Mouse (Mus musculus) hindbrain, embryonic 14.5 days (tissue): ENCODE measurements around the gene Adpgk. TPM values are rescaled to one million over a fixed set of nuclear protein-coding genes. Genes with fewer than 3 reads are reported as not detected.
A peak's percentile ranks its signal among the peaks of the same experiment; 100 is the strongest.

ENCODE experiments used
- ATAC-seq: fragments of 200-750 bp; cut with Nextera tagmentation; 2 replicates; pipeline ENCODE4 v1.8.0; 2017; ENCODE audit warnings: moderate number of reproducible peaks, mild to moderate bottlenecking, moderate TSS enrichment, moderate library complexity; ENCODE audit not compliant: low FRiP score
- DNase-seq: peaks from one replicate; pipeline ENCODE4 v3.0.0-alpha.2; 2015; ENCODE audit warnings: low spot score
- H3K27ac ChIP-seq: fragments of 300-500 bp; sonication (generic); 2 replicates; pipeline ENCODE4 v1.5.1; 2014; ENCODE audit warnings: mild to moderate bottlenecking, moderate library complexity
- H3K27me3 ChIP-seq: fragments of 300-500 bp; sonication (generic); 2 replicates; pipeline ENCODE4 v1.6.1; 2014; ENCODE audit warnings: mild to moderate bottlenecking, low read length, mixed read lengths; ENCODE audit not compliant: control insufficient read depth, insufficient read depth
- H3K36me3 ChIP-seq: fragments of 300-500 bp; sonication (generic); replicated peaks from 2 replicates; pipeline ENCODE4 v1.6.1; 2014; ENCODE audit not compliant: control insufficient read depth, insufficient read depth
- H3K4me1 ChIP-seq: fragments of 300-500 bp; sonication (generic); replicated peaks from 2 replicates; pipeline ENCODE4 v1.6.1; 2014; ENCODE audit warnings: antibody characterized with exemption, low read length, mixed read lengths; ENCODE audit not compliant: control insufficient read depth, insufficient read depth
- H3K4me2 ChIP-seq: fragments of 300-500 bp; sonication (generic); replicated peaks from 2 replicates; pipeline ENCODE4 v1.6.1; 2014; ENCODE audit warnings: mild to moderate bottlenecking, moderate library complexity
- H3K4me3 ChIP-seq: fragments of 300-500 bp; sonication (generic); replicated peaks from 2 replicates; pipeline ENCODE4 v1.5.1; 2014; ENCODE audit warnings: mild to moderate bottlenecking, low read length
- H3K9ac ChIP-seq: fragments of 300-500 bp; sonication (generic); 2 replicates; pipeline ENCODE4 v1.6.1; 2014
- H3K9me3 ChIP-seq: fragments of 300-500 bp; sonication (generic); 2 replicates; pipeline ENCODE4 v1.6.1; 2016; ENCODE audit warnings: low read length; ENCODE audit not compliant: control insufficient read depth
- WGBS: fragments of 180-500 bp; shearing (Covaris S2); extraction: QIAGEN DNeasy Blood & Tissue Kit; methylation state at CpG from one replicate; pipeline ENCODE4 v1.1.7; 2014; 5-methylcytosine and 5-hydroxymethylcytosine counted together
- polyA plus RNA-seq: library from polyadenylated mRNA; unstranded; fragments of >200 nt; fragmentation: Nextera tagmentation; extraction: Ambion mirVana; gene quantifications from 2 replicates; pipeline ENCODE4 v1.2.1, GENCODE M21; 2014

Adpgk gene
- 26.8 and 27.5 TPM in 2 replicates for polyA plus RNA-seq

- H3K27ac ChIP-seq, result peak within 1 kb of the TSS; percentile 96
- H3K9me3 ChIP-seq, result no peaks in the 10 kb centered on the region
- H3K4me1 ChIP-seq, result peaks cover 17% of the 10 kb centered on the region
- peak within 1 kb of the TSS; percentile 84 for H3K9ac ChIP-seq
- peak within 1 kb of the TSS; percentile 83 for H3K4me3 ChIP-seq
- no peaks in the 10 kb centered on the region for H3K27me3 ChIP-seq
- DNase-seq (peak; percentile 99), ATAC-seq (peak; percentile 97)
- no peaks in the 10 kb centered on the region for H3K36me3 ChIP-seq
- WGBS, result under 1% methylated on average over 57 of the region's 58 CpGs
- peak within 1 kb of the TSS; percentile 76 for H3K4me2 ChIP-seq
Observed at GRCm38 (mm10) chr9:59290957-59291687, at the start of gene Adpgk. Gene Adpgk, plus strand, starts transcription at chr9:59291558.

DNA sequence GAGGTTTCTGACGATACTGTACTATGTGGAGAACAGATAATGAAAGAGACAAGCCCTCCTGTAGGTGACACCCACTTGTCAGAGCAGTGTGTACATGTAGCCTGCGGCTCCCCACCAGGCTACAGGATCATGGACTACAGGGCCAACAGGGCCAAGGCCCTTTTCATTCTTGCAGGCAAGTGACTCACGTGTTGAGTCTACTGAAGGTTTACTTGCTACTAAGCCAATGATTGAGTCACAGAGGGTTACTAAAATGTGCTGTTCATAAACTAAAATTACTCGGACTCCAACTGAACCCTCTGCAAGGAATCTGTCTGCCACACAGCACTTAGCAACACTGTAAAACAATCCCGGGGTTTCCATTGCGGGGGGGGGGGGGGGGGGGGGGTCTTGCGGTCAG is 46.2 kb upstream of the Adpgk start:
- DNase-seq, result no peak
- Histone ChIP-seq H3K9ac (no peak overlapping the region), H3K4me3 (no peak overlapping the region), H3K36me3 (no peaks in the 10 kb centered on the region), H3K27ac (no peak overlapping the region), H3K4me1 (0 out of 2 replicates have a peak, but pooled peaks cover 10% of the 10 kb centered on the region), H3K27me3 (no peaks in the 10 kb centered on the region), H3K4me2 (no peak overlapping the region), H3K9me3 (no peaks in the 10 kb centered on the region)
- WGBS, result 72% methylated on average over 5 of the region's 7 CpGs
- ATAC-seq, result no peak

DNA sequence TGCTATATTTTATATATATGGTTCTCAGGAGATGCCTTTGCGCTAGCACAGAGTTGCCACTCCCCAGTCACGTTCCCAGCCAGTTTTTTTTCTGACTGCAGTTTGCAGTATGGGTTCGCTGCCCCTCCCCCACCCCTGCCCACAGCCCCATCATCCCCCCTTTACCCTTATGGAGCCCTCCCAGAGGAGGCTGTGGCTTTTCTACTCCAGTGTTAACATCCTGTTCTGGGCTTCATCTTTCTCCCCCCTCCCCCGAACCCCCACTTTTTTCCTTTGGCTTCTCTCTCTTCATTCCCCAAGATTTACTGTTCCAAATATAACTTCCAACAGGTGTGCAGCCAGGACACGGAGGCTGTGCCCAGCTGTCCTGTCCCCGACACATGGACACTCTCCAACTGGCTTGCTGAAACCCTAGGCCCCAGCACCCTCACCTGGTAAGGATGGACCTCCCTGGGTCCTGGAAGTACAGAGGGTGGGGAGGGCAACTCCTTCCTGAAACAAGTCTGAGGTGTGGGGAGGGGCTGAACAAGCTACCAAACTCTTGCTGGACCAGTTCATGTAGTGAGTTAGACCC is 44.8 kb upstream of the Adpgk start:
- Histone ChIP-seq H3K4me1 (0 out of 2 replicates have a peak, but pooled peaks cover 10% of the 10 kb centered on the region), H3K27ac (no peak overlapping the region), H3K9ac (no peak overlapping the region), H3K27me3 (no peaks in the 10 kb centered on the region), H3K9me3 (no peaks in the 10 kb centered on the region), H3K4me2 (no peak overlapping the region), H3K36me3 (no peaks in the 10 kb centered on the region), H3K4me3 (no peak overlapping the region)
- no peak for ATAC-seq
- 62% methylated on average over 6 of the region's 6 CpGs for WGBS
- DNase-seq, result no peak

- H3K27ac ChIP-seq, result no peak overlapping the region
- DNase-seq (no peak), ATAC-seq (no peak)
- no peak overlapping the region for H3K9ac ChIP-seq
- 0 out of 2 replicates have a peak overlapping the region, but pooled peaks have one; percentile 2 for H3K4me2 ChIP-seq
- H3K36me3 ChIP-seq, result no peaks in the 10 kb centered on the region
- H3K9me3 ChIP-seq, result no peaks in the 10 kb centered on the region
- 0 out of 2 replicates have a peak, but pooled peaks cover 10% of the 10 kb centered on the region for H3K4me1 ChIP-seq
- no peaks in the 10 kb centered on the region for H3K27me3 ChIP-seq
- 81% methylated on average over 3 of the region's 3 CpGs for WGBS
- no peak overlapping the region for H3K4me3 ChIP-seq
Observed at GRCm38 (mm10) chr9:59249359-59249758, 42.0 kb upstream of the Adpgk start.

GRCm38 (mm10) chr9:59250272-59250671 is 41.1 kb upstream of the Adpgk start:
- ATAC-seq (no peak), DNase-seq (no peak)
- H3K9ac ChIP-seq, result no peak overlapping the region
- no peaks in the 10 kb centered on the region for H3K36me3 ChIP-seq
- H3K4me2 ChIP-seq, result no peak overlapping the region
- no peaks in the 10 kb centered on the region for H3K9me3 ChIP-seq
- H3K4me3 ChIP-seq, result no peak overlapping the region
- H3K27ac ChIP-seq, result no peak overlapping the region
- no peaks in the 10 kb centered on the region for H3K27me3 ChIP-seq
- 60% methylated on average over 3 of the region's 3 CpGs for WGBS
- H3K4me1 ChIP-seq, result 0 out of 2 replicates have a peak, but pooled peaks cover 10% of the 10 kb centered on the region

GRCm38 (mm10) chr9:59254716-59255421 is 36.5 kb upstream of the Adpgk start:
- Histone ChIP-seq H3K9me3 (no peaks in the 10 kb centered on the region), H3K36me3 (no peaks in the 10 kb centered on the region), H3K27ac (no peak overlapping the region), H3K27me3 (no peaks in the 10 kb centered on the region), H3K9ac (no peak overlapping the region), H3K4me1 (peaks cover 8% of the 10 kb centered on the region; the same call in 1 of the 2 replicates), H3K4me3 (no peak overlapping the region), H3K4me2 (no peak overlapping the region)
- no peak for DNase-seq
- 69% methylated on average over 5 of the region's 5 CpGs for WGBS
- ATAC-seq, result no peak

GRCm38 (mm10) chr9:59259806-59260454 is 31.4 kb upstream of the Adpgk start:
- peaks cover 21% of the 10 kb centered on the region for H3K4me1 ChIP-seq
- H3K4me2 ChIP-seq, result no peak overlapping the region
- no peak overlapping the region for H3K4me3 ChIP-seq
- peak; percentile 34 for DNase-seq
- WGBS, result 48% methylated on average over 9 of the region's 9 CpGs
- peak overlapping the region; percentile 84 for H3K27ac ChIP-seq
- H3K36me3 ChIP-seq, result no peaks in the 10 kb centered on the region
- H3K9ac ChIP-seq, result 0 out of 2 replicates have a peak overlapping the region, but pooled peaks have one; percentile 16
- no peaks in the 10 kb centered on the region for H3K27me3 ChIP-seq
- H3K9me3 ChIP-seq, result no peaks in the 10 kb centered on the region
- no peak; the same call in 1 of the 2 replicates for ATAC-seq

DNA sequence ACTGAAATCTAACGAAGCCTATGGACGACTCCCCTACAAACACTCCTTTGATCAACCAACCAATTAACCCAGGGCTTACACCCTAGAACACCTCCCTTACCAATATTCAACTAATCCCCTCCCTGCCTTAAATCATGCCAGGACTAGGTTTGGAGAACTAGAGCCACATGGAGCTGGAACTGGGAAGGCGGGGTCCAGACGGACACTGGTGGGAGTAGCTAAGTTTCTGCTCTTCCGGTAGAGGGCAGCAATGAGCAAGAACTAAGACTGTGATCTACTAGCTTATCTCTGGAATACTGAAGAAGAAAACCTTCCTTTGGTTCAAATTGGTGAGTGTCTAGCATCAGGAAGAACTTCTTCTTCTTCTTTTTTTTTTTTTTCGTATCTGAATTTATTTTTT is 25.0 kb upstream of the Adpgk start:
- Histone ChIP-seq H3K9ac (no peak overlapping the region), H3K4me1 (peaks cover 8% of the 10 kb centered on the region; the same call in 1 of the 2 replicates), H3K27ac (no peak overlapping the region), H3K27me3 (no peaks in the 10 kb centered on the region), H3K9me3 (no peaks in the 10 kb centered on the region), H3K4me2 (no peak overlapping the region), H3K4me3 (no peak overlapping the region), H3K36me3 (no peaks in the 10 kb centered on the region)
- DNase-seq (no peak), ATAC-seq (no peak)
- 65% methylated on average over 6 of the region's 6 CpGs for WGBS

GRCm38 (mm10) chr9:59269728-59270127 is 21.6 kb upstream of the Adpgk start:
- ATAC-seq (peak; percentile 43; the same call in 1 of the 2 replicates), DNase-seq (peak; percentile 78)
- Histone ChIP-seq H3K4me2 (no peak overlapping the region), H3K9me3 (no peaks in the 10 kb centered on the region), H3K27me3 (no peaks in the 10 kb centered on the region), H3K27ac (no peak overlapping the region), H3K4me3 (no peak overlapping the region), H3K9ac (no peak overlapping the region), H3K4me1 (0 out of 2 replicates have a peak, but pooled peaks cover 3% of the 10 kb centered on the region), H3K36me3 (no peaks in the 10 kb centered on the region)
- 46% methylated on average over 5 of the region's 5 CpGs for WGBS
